Mouse (Mus musculus): Measurements from ENCODE around the gene Dram2. TPM values are rescaled to one million over a fixed set of nuclear protein-coding genes. Genes with fewer than 3 reads are reported as not detected.

Dram2 gene
- polyA plus RNA-seq (2014; fragmentation: Illumina TruSeq; extraction: RNeasy Lipid Tissue Mini Kit (QIAGEN cat#74804); ENCODE audit: low read depth, low replicate concordance): 26.6 TPM

GRCm38 (mm10) chr3:106547171-106547923 lies at the start of gene Dram2, which contains the start of gene Cept1:
Gene Dram2 (plus strand): TSS chr3:106547798.
Gene Cept1 (minus strand): TSS chr3:106547802.

Other genes with a start within 250 kb of the Dram2 start
- gene Chil6, start 141.6 kb upstream of the Dram2 start, polyA plus RNA-seq (2014; fragmentation: Illumina TruSeq; extraction: RNeasy Lipid Tissue Mini Kit (QIAGEN cat#74804); ENCODE audit: low read depth, low replicate concordance): not detected
- gene Dennd2d, start 65.4 kb upstream of the Dram2 start, polyA plus RNA-seq (2014; fragmentation: Illumina TruSeq; extraction: RNeasy Lipid Tissue Mini Kit (QIAGEN cat#74804); ENCODE audit: low read depth, low replicate concordance): 0.21 TPM
- gene Cept1, start within 50 bp of the Dram2 start, polyA plus RNA-seq (2014; fragmentation: Illumina TruSeq; extraction: RNeasy Lipid Tissue Mini Kit (QIAGEN cat#74804); ENCODE audit: low read depth, low replicate concordance): 14.1 TPM
- 443 TPM for gene Lrif1, start 137.2 kb downstream of the Dram2 start, polyA plus RNA-seq (2014; fragmentation: Illumina TruSeq; extraction: RNeasy Lipid Tissue Mini Kit (QIAGEN cat#74804); ENCODE audit: low read depth, low replicate concordance)
- 4.5 TPM for gene Cd53, start 242.4 kb downstream of the Dram2 start, polyA plus RNA-seq (2014; fragmentation: Illumina TruSeq; extraction: RNeasy Lipid Tissue Mini Kit (QIAGEN cat#74804); ENCODE audit: low read depth, low replicate concordance)

Data from testis, adult 10 weeks (tissue).